Comparison of ENCODE assay signal across 7 mouse cellular contexts in the genomic region with DNA sequence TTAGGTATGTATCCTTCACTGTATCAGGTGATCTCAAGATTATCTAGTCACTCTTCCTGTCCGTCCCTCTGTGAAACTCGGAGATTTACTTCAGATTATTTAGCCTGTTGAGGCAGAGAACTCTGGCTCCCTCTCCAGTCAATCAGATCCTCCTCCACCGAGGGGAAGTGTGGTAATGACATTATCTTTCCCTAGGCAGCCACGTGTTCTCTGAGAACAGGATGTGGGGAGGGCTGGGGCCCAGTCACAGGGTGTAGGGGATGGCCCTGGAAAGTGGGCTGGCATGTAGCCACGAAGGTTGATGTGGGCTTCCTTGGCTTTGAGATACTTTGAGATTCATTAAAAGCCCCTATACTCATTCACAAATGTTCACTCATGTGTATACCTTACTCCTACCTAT. TPM values are rescaled to one million over a fixed set of nuclear protein-coding genes. Genes with fewer than 3 reads are reported as not detected.
A peak's percentile ranks its signal among the peaks of the same experiment; 100 is the strongest.
DNase-seq lines count a peak whose midpoint lies in the region; ATAC-seq and TF ChIP-seq lines count a peak whose summit lies in the region.

No protein-coding gene starts in this region.

- no peaks in the 10 kb centered on the region for H3K27me3 ChIP-seq in Patski
- no peaks in the 10 kb centered on the region for H3K27me3 ChIP-seq in heart, adult 2 months (ENCODE audit: control insufficient read depth, insufficient read depth, low read length)
- H3K27me3 ChIP-seq in hindbrain, embryonic 16.5 days (replicated peaks; ENCODE audit: control insufficient read depth, insufficient read depth, low read length) = no peaks in the 10 kb centered on the region

- intact Hi-C loops in heart, adult 2 months (cut with DNase I) = loop anchor here (1.0 to 2.0 kb wide), 3 partner anchors 34 to 103 kb away; a partner anchor contains a TSS

- peak overlapping the region; percentile 72 for H3K27ac ChIP-seq in heart, adult 2 months
- H3K27ac ChIP-seq in hindbrain, embryonic 16.5 days (ENCODE audit: low read depth, low read length) = no peak overlapping the region

- ATAC-seq in Patski = peak; percentile 61
- no peak for ATAC-seq in hindbrain, embryonic 16.5 days

- peaks cover 65% of the 10 kb centered on the region for H3K36me3 ChIP-seq in heart, adult 2 months (ENCODE audit: control insufficient read depth, insufficient read depth, low read length)
- H3K36me3 ChIP-seq in hindbrain, embryonic 16.5 days (ENCODE audit: control insufficient read depth, insufficient read depth, low read length) = no peaks in the 10 kb centered on the region

- no peaks in the 10 kb centered on the region for H3K79me2 ChIP-seq in heart, adult 2 months (replicated peaks; ENCODE audit: control insufficient read depth, insufficient read depth, low read length)

- peak; percentile 41 for TF ChIP-seq CTCF in Patski (IDR thresholded peaks at IDR 0.05)
- peak; percentile 53 for TF ChIP-seq CTCF in heart, adult 2 months (IDR thresholded peaks at IDR 0.05)

- TF ChIP-seq POLR2A in heart, adult 2 months (IDR thresholded peaks at IDR 0.05; ENCODE audit: insufficient read depth, low read depth, low read length) = no peak

- peak; percentile 79; the same call in 1 of the 2 replicates for TF ChIP-seq EP300 in heart, adult 2 months (IDR thresholded peaks at IDR 0.05; ENCODE audit: insufficient read depth, low read depth, low read length)

- no peaks in the 10 kb centered on the region for H3K9me3 ChIP-seq in hindbrain, embryonic 16.5 days (ENCODE audit: control insufficient read depth, low read length)

- peak; percentile 90 for DNase-seq in CD4-positive helper T cell, adult 2 months (ENCODE audit: low read depth, low spot score)
- DNase-seq in Patski (ENCODE audit: low read depth, low spot score) = no peak
- DNase-seq in heart, adult 2 months = peak; percentile 65 to 77
- peak; percentile 68 for DNase-seq in kidney, postnatal 10 days
- peak; percentile 37 to 68 for DNase-seq in monocyte, adult 2 months (ENCODE audit: low read depth in 1 of 2, low spot score in 2 of 2)
- DNase-seq in ovary, adult 18-20 months (ENCODE audit: low spot score) = no peak

- POLR2A ChIA-PET in Patski (lab: Charles Lee) = no interaction called here

- 10% methylated on average over 5 of the region's 5 CpGs for WGBS in heart, adult 2 months
- 52% methylated on average over 5 of the region's 5 CpGs for WGBS in hindbrain, embryonic 16.5 days

- H3K4me2 ChIP-seq in hindbrain, embryonic 16.5 days (ENCODE audit: low read length) = no peak overlapping the region

- H3K4me1 ChIP-seq in heart, adult 2 months (ENCODE audit: control insufficient read depth, insufficient read depth, low read length) = peaks cover 37% of the 10 kb centered on the region
- no peaks in the 10 kb centered on the region for H3K4me1 ChIP-seq in hindbrain, embryonic 16.5 days (ENCODE audit: control insufficient read depth, insufficient read depth, low read depth, low read length)

- in situ Hi-C loops in Patski (cut with MboI; ENCODE audit: low pct_unique_long_range_greater_than_20kb) = loop anchor here (5.0 kb wide), 1 partner anchor 33 kb away; a partner anchor contains a TSS

- H3K9ac ChIP-seq in heart, adult 2 months (ENCODE audit: low read depth, low read length) = no peak overlapping the region
- H3K9ac ChIP-seq in hindbrain, embryonic 16.5 days (ENCODE audit: low read depth, low read length) = no peak overlapping the region

- H3K4me3 ChIP-seq in heart, adult 2 months = no peak overlapping the region
- no peak overlapping the region for H3K4me3 ChIP-seq in hindbrain, embryonic 16.5 days (ENCODE audit: low read length)

- CTCF ChIA-PET in Patski (lab: Charles Lee) = interaction anchor here (1.2 to 2.0 kb wide), 3 partner anchors 8 to 44 kb away, joined by 5 to 7 read pairs (median 5); no protein-coding TSS in a partner anchor

RNA-seq across cellular contexts. Expression of a gene that starts 34.3 kb away (rescaled TPM):
- 459 TPM for polyA plus RNA-seq in Patski (2021)
- total RNA-seq in heart, adult 2 months (2021) = 100 to 1,000 TPM; 108 to 112 TPM
- 91.3 and 145 TPM in 2 replicates for polyA plus RNA-seq in heart, adult 2 months (2012; rRNA removed)
- polyA plus RNA-seq in hindbrain, embryonic 16.5 days (2015; fragmentation: Nextera tagmentation; extraction: Ambion mirVana) = 35.5 and 50.2 TPM in 2 replicates

Comparison
In these comparisons a context has a peak if more than half of its experiments do, and no peak if none do; other contexts are left out.
1. DNase-seq: peak in CD4-positive helper T cell, adult 2 months (single experiment), heart, adult 2 months (2 of 2), kidney, postnatal 10 days (single experiment) and monocyte, adult 2 months (2 of 2); none in Patski (single experiment) and ovary, adult 18-20 months (single experiment).